In genomic region chr8:127268239-127269024, GRCm38 (mm10) we compare ENCODE assay signal across 9 mouse cellular contexts.
A peak's percentile ranks its signal among the peaks of the same experiment; 100 is the strongest.
DNase-seq lines count a peak whose midpoint lies in the region; ATAC-seq and TF ChIP-seq lines count a peak whose summit lies in the region.
"Had no signal": no experiment of that assay in that cellular context is flagged by ENCODE, and none has a peak within 500 bp of the region (broad histone marks: within the 10 kb centered on the region; RNA-seq: fewer than 3 reads in every experiment).

No protein-coding gene starts in this region.

- no peak overlapping the region for H3K4me2 ChIP-seq in forebrain, embryonic 15.5 days (replicated peaks)
- H3K4me2 ChIP-seq in forebrain, embryonic 14.5 days (ENCODE audit: low read length), result no peak overlapping the region
- no peak overlapping the region for H3K4me2 ChIP-seq in stomach, postnatal 0 days (replicated peaks; ENCODE audit: low read depth)

- WGBS in forebrain, embryonic 10.5 days, result 60% methylated on average over 12 of the region's 12 CpGs
- 38% methylated on average over 12 of the region's 12 CpGs for WGBS in forebrain, embryonic 15.5 days
- 39% methylated on average over 12 of the region's 12 CpGs for WGBS in forebrain, embryonic 14.5 days
- 29% methylated on average over 12 of the region's 12 CpGs for whole genome bisulfite sequencing in midbrain, embryonic 10.5 days
- WGBS in stomach, postnatal 0 days, result 63% methylated on average over 12 of the region's 12 CpGs

- H3K36me3 ChIP-seq in forebrain, embryonic 10.5 days (replicated peaks), result no peaks in the 10 kb centered on the region
- H3K36me3 ChIP-seq in forebrain, embryonic 15.5 days, result no peaks in the 10 kb centered on the region
- H3K36me3 ChIP-seq in forebrain, embryonic 14.5 days (ENCODE audit: control insufficient read depth, insufficient read depth, low read length), result no peaks in the 10 kb centered on the region
- no peaks in the 10 kb centered on the region for H3K36me3 ChIP-seq in midbrain, embryonic 10.5 days
- no peaks in the 10 kb centered on the region for H3K36me3 ChIP-seq in stomach, postnatal 0 days (ENCODE audit: control insufficient read depth, insufficient read depth, low read length)

- H3K4me3 ChIP-seq in forebrain, embryonic 10.5 days, result no peak overlapping the region
- H3K4me3 ChIP-seq in forebrain, embryonic 15.5 days, result no peak overlapping the region
- H3K4me3 ChIP-seq in forebrain, embryonic 14.5 days (ENCODE audit: low read depth, low read length), result no peak overlapping the region
- H3K4me3 ChIP-seq in midbrain, embryonic 10.5 days, result no peak overlapping the region
- H3K4me3 ChIP-seq in stomach, postnatal 0 days (ENCODE audit: low read depth, low read length), result no peak overlapping the region

- peak; percentile 29 for DNase-seq in forebrain, embryonic 10.5 days (ENCODE audit: extremely low spot score, low spot score)
- DNase-seq in MN1 (ENCODE audit: low spot score), result peak; percentile 61
- DNase-seq in forebrain, embryonic 14.5 days (ENCODE audit: low spot score), result peak; percentile 70
- peak; percentile 65 for DNase-seq in midbrain, embryonic 10.5 days (ENCODE audit: low spot score)
- DNase-seq in stomach, postnatal 0 days (ENCODE audit: low spot score), result no peak
- no peak for DNase-seq in spleen, postnatal 36 days (ENCODE audit: low spot score in 2 of 2)

- peaks cover 49% of the 10 kb centered on the region for H3K4me1 ChIP-seq in forebrain, embryonic 10.5 days
- H3K4me1 ChIP-seq in forebrain, embryonic 15.5 days, result peaks cover 22% of the 10 kb centered on the region
- peaks cover 16% of the 10 kb centered on the region for H3K4me1 ChIP-seq in forebrain, embryonic 14.5 days (ENCODE audit: control insufficient read depth, insufficient read depth, low read length)
- H3K4me1 ChIP-seq in midbrain, embryonic 10.5 days, result peaks cover 42% of the 10 kb centered on the region
- H3K4me1 ChIP-seq in stomach, postnatal 0 days (replicated peaks; ENCODE audit: control insufficient read depth, insufficient read depth), result no peaks in the 10 kb centered on the region

- H3K27ac ChIP-seq in forebrain, embryonic 10.5 days, result no peak overlapping the region
- H3K27ac ChIP-seq in forebrain, embryonic 15.5 days (replicated peaks), result no peak overlapping the region
- no peak overlapping the region for H3K27ac ChIP-seq in forebrain, embryonic 14.5 days (ENCODE audit: low read depth, low read length)
- no peak overlapping the region for H3K27ac ChIP-seq in midbrain, embryonic 10.5 days (replicated peaks)
- H3K27ac ChIP-seq in stomach, postnatal 0 days (replicated peaks), result no peak overlapping the region
- H3K27ac ChIP-seq: liver, embryonic 14.5 days had no signal

- no peak overlapping the region for H3K9ac ChIP-seq in forebrain, embryonic 15.5 days (replicated peaks)
- H3K9ac ChIP-seq in forebrain, embryonic 14.5 days (ENCODE audit: low read length), result no peak overlapping the region
- no peak overlapping the region for H3K9ac ChIP-seq in stomach, postnatal 0 days (ENCODE audit: low read length)
- H3K9ac ChIP-seq: liver, embryonic 14.5 days had no signal

- no peaks in the 10 kb centered on the region for H3K27me3 ChIP-seq in forebrain, embryonic 10.5 days (ENCODE audit: poor library complexity, severe bottlenecking)
- H3K27me3 ChIP-seq in forebrain, embryonic 15.5 days, result no peaks in the 10 kb centered on the region
- no peaks in the 10 kb centered on the region for H3K27me3 ChIP-seq in forebrain, embryonic 14.5 days (replicated peaks; ENCODE audit: control insufficient read depth, insufficient read depth, low read length)
- peaks cover 84% of the 10 kb centered on the region for H3K27me3 ChIP-seq in midbrain, embryonic 10.5 days (ENCODE audit: low read depth, poor library complexity, severe bottlenecking)
- no peaks in the 10 kb centered on the region for H3K27me3 ChIP-seq in stomach, postnatal 0 days (ENCODE audit: control insufficient read depth, insufficient read depth, low read length)

- TF ChIP-seq CTCF in stomach, postnatal 0 days (IDR thresholded peaks at IDR 0.05; ENCODE audit: low read depth), result no peak

- H3K9me3 ChIP-seq in forebrain, embryonic 10.5 days, result no peaks in the 10 kb centered on the region
- H3K9me3 ChIP-seq in forebrain, embryonic 15.5 days, result no peaks in the 10 kb centered on the region
- H3K9me3 ChIP-seq in forebrain, embryonic 14.5 days (replicated peaks; ENCODE audit: control insufficient read depth, low read length), result no peaks in the 10 kb centered on the region
- H3K9me3 ChIP-seq in midbrain, embryonic 10.5 days (replicated peaks), result no peaks in the 10 kb centered on the region
- no peaks in the 10 kb centered on the region for H3K9me3 ChIP-seq in stomach, postnatal 0 days (ENCODE audit: control insufficient read depth, low read length)

- no peak; the same call in 1 of the 2 replicates for ATAC-seq in forebrain, embryonic 15.5 days (replicated peaks)
- ATAC-seq in forebrain, embryonic 14.5 days, result peak; percentile 66
- ATAC-seq in stomach, postnatal 0 days (ENCODE audit: low FRiP score, low TSS enrichment), result no peak
- no peak for ATAC-seq in erythroblast, adult 5-6 weeks (replicated peaks; ENCODE audit: low FRiP score, poor library complexity, severe bottlenecking)

- TF ChIP-seq EP300 in stomach, postnatal 0 days (optimal IDR thresholded peaks at IDR 0.05), result no peak

Comparison
In these comparisons a context has a peak if more than half of its experiments do, and no peak if none do; other contexts are left out.
1. DNase-seq: peak in forebrain, embryonic 10.5 days (single experiment), MN1 (single experiment), forebrain, embryonic 14.5 days (single experiment) and midbrain, embryonic 10.5 days (single experiment); none in stomach, postnatal 0 days (single experiment) and spleen, postnatal 36 days (0 of 2).